Mouse (Mus musculus): Measurements from ENCODE around the gene Cmtm4.

DNA sequence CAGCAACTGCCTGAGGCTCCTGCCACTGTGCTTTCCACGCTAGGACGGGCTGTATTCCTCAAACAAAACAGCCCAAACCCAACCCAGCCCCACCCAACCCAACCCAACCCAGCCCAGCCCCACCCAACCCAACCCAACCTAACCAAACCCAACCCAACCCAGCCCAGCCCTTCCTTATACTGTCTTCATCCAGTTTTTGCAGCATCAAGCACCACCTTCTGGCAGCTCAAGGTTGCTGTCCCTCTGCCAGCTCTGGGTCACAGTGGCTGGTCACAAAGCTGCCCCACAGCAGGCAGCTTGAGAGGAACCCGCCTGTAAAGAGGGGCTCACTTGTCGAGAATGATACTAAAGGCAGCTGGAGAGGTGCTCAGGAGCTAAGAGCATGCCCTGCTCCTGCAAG, 38.7 kb upstream of the Cmtm4 start:
- TF ChIP-seq POLR2A (IDR thresholded peaks at IDR 0.05; ENCODE audit: control insufficient read depth in 1 of 2, insufficient read depth in 1 of 2, low read depth in 1 of 2, low read length in 2 of 2, poor library complexity in 1 of 2) (no peak), NRF1 (IDR thresholded peaks at IDR 0.05; ENCODE audit: insufficient read depth, low read depth, low read length, poor library complexity, severe bottlenecking) (no peak), CTCF (IDR thresholded peaks at IDR 0.05 in 2 of 3, conservative IDR thresholded peaks at IDR 0.05 in 1 of 3; ENCODE audit: control insufficient read depth in 1 of 3, insufficient read depth in 1 of 3, low read depth in 2 of 3, low read length in 3 of 3, poor library complexity in 1 of 3, severe bottlenecking in 1 of 3) (peak in 1 of 3 experiments; percentile 16; a peak in 1 of 6 replicates)
